In the genomic region with DNA sequence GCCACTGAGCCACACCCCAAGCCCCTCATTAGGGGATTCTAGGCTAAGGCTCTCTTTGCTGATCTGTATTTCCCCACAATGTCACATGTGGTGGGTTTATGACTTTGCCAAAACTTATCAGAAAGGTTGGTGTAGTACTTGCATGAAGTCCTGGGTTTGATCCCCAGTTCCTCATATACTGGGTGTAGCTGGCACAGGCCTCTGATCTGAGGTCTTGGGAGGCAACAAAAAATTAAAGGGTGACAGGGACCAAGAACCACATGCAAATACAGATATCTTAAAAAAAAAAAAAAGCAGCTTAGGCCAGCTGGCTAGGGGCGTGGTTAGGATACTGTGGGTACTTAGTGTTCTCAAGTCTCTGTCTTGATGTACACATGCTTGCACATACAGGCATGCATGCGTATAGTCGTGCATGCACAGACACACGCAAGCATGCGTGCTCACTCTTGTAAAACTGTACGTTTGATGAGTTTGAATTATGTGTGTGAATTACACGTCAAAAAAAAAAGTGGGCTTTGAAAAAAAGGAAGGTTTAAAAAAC, we compare ENCODE assay signal across 14 mouse cellular contexts. TPM values are rescaled to one million over a fixed set of nuclear protein-coding genes. Genes with fewer than 3 reads are reported as not detected.
A peak's percentile ranks its signal among the peaks of the same experiment; 100 is the strongest.
DNase-seq lines count a peak whose midpoint lies in the region; ATAC-seq and TF ChIP-seq lines count a peak whose summit lies in the region.
"Had no signal": no experiment of that assay in that cellular context is flagged by ENCODE, and none has a peak within 500 bp of the region (broad histone marks: within the 10 kb centered on the region; RNA-seq: fewer than 3 reads in every experiment).

No protein-coding gene starts in this region.

- no peaks in the 10 kb centered on the region for H3K27me3 ChIP-seq in midbrain, embryonic 11.5 days (ENCODE audit: control insufficient read depth, insufficient read depth, low read length)
- no peaks in the 10 kb centered on the region for H3K27me3 ChIP-seq in midbrain, postnatal 0 days (ENCODE audit: insufficient read depth, low read length)
- no peaks in the 10 kb centered on the region for H3K27me3 ChIP-seq in liver, embryonic 12.5 days (replicated peaks)
- H3K27me3 ChIP-seq in stomach, postnatal 0 days (ENCODE audit: control insufficient read depth, insufficient read depth, low read length), result no peaks in the 10 kb centered on the region

- H3K9ac ChIP-seq in midbrain, embryonic 11.5 days (ENCODE audit: low read length), result no peak overlapping the region
- H3K9ac ChIP-seq in midbrain, postnatal 0 days (replicated peaks; ENCODE audit: low read length, poor library complexity, severe bottlenecking), result no peak overlapping the region
- H3K9ac ChIP-seq in liver, embryonic 12.5 days, result no peak overlapping the region
- no peak overlapping the region for H3K9ac ChIP-seq in stomach, postnatal 0 days (ENCODE audit: low read length)
- H3K9ac ChIP-seq: limb, embryonic 12.5 days had no signal

- no peaks in the 10 kb centered on the region for H3K9me3 ChIP-seq in midbrain, embryonic 11.5 days (ENCODE audit: control insufficient read depth, low read length)
- H3K9me3 ChIP-seq in midbrain, postnatal 0 days (ENCODE audit: low read length), result no peaks in the 10 kb centered on the region
- no peaks in the 10 kb centered on the region for H3K9me3 ChIP-seq in liver, embryonic 12.5 days (replicated peaks)
- no peaks in the 10 kb centered on the region for H3K9me3 ChIP-seq in stomach, postnatal 0 days (ENCODE audit: control insufficient read depth, low read length)

- DNase-seq in midbrain, embryonic 11.5 days (ENCODE audit: low spot score, missing footprints), result peak; percentile 26
- DNase-seq in midbrain, postnatal 0 days (ENCODE audit: low spot score), result no peak
- DNase-seq in stomach, postnatal 0 days (ENCODE audit: low spot score), result no peak
- no peak for DNase-seq in ovary, postnatal 36 days (ENCODE audit: low spot score)
- DNase-seq in left cerebral cortex, adult 18-20 months (ENCODE audit: low spot score in 2 of 2), result no peak
- no peak for DNase-seq in frontal cortex, postnatal 36 days (ENCODE audit: low spot score in 2 of 2)
- DNase-seq: adrenal gland, postnatal 14 days; cerebellum, postnatal 36 days; heart, adult 11 months; lung, postnatal 14 days; thymus, postnatal 4 days had no signal

- no peak overlapping the region for H3K4me2 ChIP-seq in midbrain, embryonic 11.5 days
- H3K4me2 ChIP-seq in midbrain, postnatal 0 days (ENCODE audit: low read depth, low read length, poor library complexity, severe bottlenecking), result no peak overlapping the region
- no peak overlapping the region for H3K4me2 ChIP-seq in liver, embryonic 12.5 days
- H3K4me2 ChIP-seq in stomach, postnatal 0 days (replicated peaks; ENCODE audit: low read depth), result no peak overlapping the region
- H3K4me2 ChIP-seq: limb, embryonic 12.5 days had no signal

- no peak for TF ChIP-seq CTCF in midbrain, postnatal 0 days (IDR thresholded peaks at IDR 0.05)
- TF ChIP-seq CTCF in stomach, postnatal 0 days (IDR thresholded peaks at IDR 0.05; ENCODE audit: low read depth), result no peak

- no peaks in the 10 kb centered on the region for H3K36me3 ChIP-seq in midbrain, embryonic 11.5 days (ENCODE audit: control insufficient read depth, insufficient read depth, low read length)
- no peaks in the 10 kb centered on the region for H3K36me3 ChIP-seq in midbrain, postnatal 0 days (ENCODE audit: insufficient read depth, low read length)
- H3K36me3 ChIP-seq in liver, embryonic 12.5 days, result peaks cover 33% of the 10 kb centered on the region
- H3K36me3 ChIP-seq in stomach, postnatal 0 days (ENCODE audit: control insufficient read depth, insufficient read depth, low read length), result no peaks in the 10 kb centered on the region
- H3K36me3 ChIP-seq: limb, embryonic 12.5 days had no signal

- no peak for ATAC-seq in midbrain, embryonic 11.5 days (ENCODE audit: low FRiP score)
- no peak for ATAC-seq in midbrain, postnatal 0 days (ENCODE audit: low FRiP score)
- ATAC-seq in liver, embryonic 12.5 days, result peak; percentile 33; the same call in 1 of the 2 replicates
- ATAC-seq in neutrophil, adult 5-6 weeks (ENCODE audit: extremely low read depth, insufficient number of reproducible peaks, low FRiP score, poor library complexity, severe bottlenecking), result peak; percentile 72
- ATAC-seq in stomach, postnatal 0 days (ENCODE audit: low FRiP score, low TSS enrichment), result peak; percentile 55; the same call in 1 of the 2 replicates

- no peak for TF ChIP-seq EP300 in stomach, postnatal 0 days (optimal IDR thresholded peaks at IDR 0.05)

- 85% methylated on average over 7 of the region's 7 CpGs for WGBS in midbrain, embryonic 11.5 days
- 85% methylated on average over 7 of the region's 7 CpGs for WGBS in midbrain, postnatal 0 days
- 70% methylated on average over 7 of the region's 7 CpGs for WGBS in liver, embryonic 12.5 days (ENCODE audit: insufficient replicate concordance)
- 66% methylated on average over 7 of the region's 7 CpGs for WGBS in stomach, postnatal 0 days

- no peak overlapping the region for H3K27ac ChIP-seq in midbrain, embryonic 11.5 days (ENCODE audit: low read depth, low read length)
- no peak overlapping the region for H3K27ac ChIP-seq in midbrain, postnatal 0 days (ENCODE audit: low read depth, low read length)
- peak overlapping the region; percentile 84 for H3K27ac ChIP-seq in liver, embryonic 12.5 days
- H3K27ac ChIP-seq in stomach, postnatal 0 days (replicated peaks), result peak overlapping the region; percentile 53; the same call in 1 of the 2 replicates
- H3K27ac ChIP-seq: limb, embryonic 12.5 days had no signal

- no peak overlapping the region for H3K4me3 ChIP-seq in midbrain, embryonic 11.5 days (ENCODE audit: low read depth, low read length)
- no peak overlapping the region for H3K4me3 ChIP-seq in midbrain, postnatal 0 days (ENCODE audit: low read depth, low read length)
- no peak overlapping the region for H3K4me3 ChIP-seq in liver, embryonic 12.5 days
- no peak overlapping the region for H3K4me3 ChIP-seq in stomach, postnatal 0 days (ENCODE audit: low read depth, low read length)
- H3K4me3 ChIP-seq: limb, embryonic 12.5 days had no signal

- no peaks in the 10 kb centered on the region for H3K4me1 ChIP-seq in midbrain, embryonic 11.5 days (ENCODE audit: control insufficient read depth, insufficient read depth, low read length)
- H3K4me1 ChIP-seq in midbrain, postnatal 0 days (ENCODE audit: insufficient read depth, low read length), result no peaks in the 10 kb centered on the region
- peaks cover 62% of the 10 kb centered on the region for H3K4me1 ChIP-seq in liver, embryonic 12.5 days
- no peaks in the 10 kb centered on the region for H3K4me1 ChIP-seq in stomach, postnatal 0 days (replicated peaks; ENCODE audit: control insufficient read depth, insufficient read depth)
- H3K4me1 ChIP-seq: limb, embryonic 12.5 days had no signal

RNA-seq across cellular contexts. Expression of gene Elof1, which starts 6.2 kb away (rescaled TPM):
- 208 and 225 TPM in 2 replicates for polyA plus RNA-seq in midbrain, embryonic 11.5 days (2014; fragmentation: Nextera tagmentation; extraction: Ambion mirVana)
- total RNA-seq in midbrain, postnatal 0 days (2014; rRNA removed), result 129 and 132 TPM in 2 replicates
- 161 and 178 TPM in 2 replicates for polyA plus RNA-seq in midbrain, postnatal 0 days (2015; fragmentation: Nextera tagmentation; extraction: Ambion mirVana)
- polyA plus RNA-seq in liver, embryonic 12.5 days (2016; fragmentation: Nextera tagmentation; extraction: Ambion mirVana), result 103 and 113 TPM in 2 replicates
- 27.4 and 27.9 TPM in 2 replicates for total RNA-seq in neutrophil, adult 5-6 weeks (2017)
- polyA plus RNA-seq in stomach, postnatal 0 days (2015; fragmentation: Nextera tagmentation; extraction: Ambion mirVana), result 119 TPM in 2 replicates
- total RNA-seq in left cerebral cortex, adult 18-20 months (2021), result 10 to 100 TPM; 64.7 to 65.0 TPM

RNA-seq across cellular contexts. Expression of gene Acp5, which starts 12.4 kb away (rescaled TPM):
- 15.4 and 19.7 TPM in 2 replicates for polyA plus RNA-seq in midbrain, embryonic 11.5 days (2014; fragmentation: Nextera tagmentation; extraction: Ambion mirVana)
- total RNA-seq in midbrain, postnatal 0 days (2014; rRNA removed), result 1.0 and 2.9 TPM in 2 replicates
- 0.47 and 0.79 TPM in 2 replicates for polyA plus RNA-seq in midbrain, postnatal 0 days (2015; fragmentation: Nextera tagmentation; extraction: Ambion mirVana)
- 176 and 179 TPM in 2 replicates for polyA plus RNA-seq in liver, embryonic 12.5 days (2016; fragmentation: Nextera tagmentation; extraction: Ambion mirVana)
- 70.6 and 71.3 TPM in 2 replicates for total RNA-seq in neutrophil, adult 5-6 weeks (2017)
- polyA plus RNA-seq in stomach, postnatal 0 days (2015; fragmentation: Nextera tagmentation; extraction: Ambion mirVana), result 41.5 and 42.9 TPM in 2 replicates
- total RNA-seq in left cerebral cortex, adult 18-20 months (2021), result under 1 TPM; 0.59 to 0.63 TPM

RNA-seq across cellular contexts. Expression of gene Cnn1, which starts 24.1 kb away (rescaled TPM):
- 1.3 and 1.6 TPM in 2 replicates for polyA plus RNA-seq in midbrain, embryonic 11.5 days (2014; fragmentation: Nextera tagmentation; extraction: Ambion mirVana)
- total RNA-seq in midbrain, postnatal 0 days (2014; rRNA removed), result 1.2 and 1.3 TPM in 2 replicates
- 0.77 and 0.92 TPM in 2 replicates for polyA plus RNA-seq in midbrain, postnatal 0 days (2015; fragmentation: Nextera tagmentation; extraction: Ambion mirVana)
- 0.80 and 0.81 TPM in 2 replicates for polyA plus RNA-seq in liver, embryonic 12.5 days (2016; fragmentation: Nextera tagmentation; extraction: Ambion mirVana)
- total RNA-seq in neutrophil, adult 5-6 weeks (2017), result not detected in 2 replicates
- polyA plus RNA-seq in stomach, postnatal 0 days (2015; fragmentation: Nextera tagmentation; extraction: Ambion mirVana), result 851 and 1,082 TPM in 2 replicates
- under 1 TPM; 0.56 to 0.87 TPM for total RNA-seq in left cerebral cortex, adult 18-20 months (2021)

RNA-seq across cellular contexts. Expression of gene Pigyl, which starts 33.5 kb away (rescaled TPM):
- polyA plus RNA-seq in midbrain, embryonic 11.5 days (2014; fragmentation: Nextera tagmentation; extraction: Ambion mirVana), result 63.9 and 66.6 TPM in 2 replicates
- total RNA-seq in midbrain, postnatal 0 days (2014; rRNA removed), result 27.0 and 40.8 TPM in 2 replicates
- polyA plus RNA-seq in midbrain, postnatal 0 days (2015; fragmentation: Nextera tagmentation; extraction: Ambion mirVana), result 120 and 122 TPM in 2 replicates
- 41.1 and 46.3 TPM in 2 replicates for polyA plus RNA-seq in liver, embryonic 12.5 days (2016; fragmentation: Nextera tagmentation; extraction: Ambion mirVana)
- total RNA-seq in neutrophil, adult 5-6 weeks (2017), result 13.0 and 16.6 TPM in 2 replicates
- 99.2 and 106 TPM in 2 replicates for polyA plus RNA-seq in stomach, postnatal 0 days (2015; fragmentation: Nextera tagmentation; extraction: Ambion mirVana)
- 10 to 100 TPM; 39.8 to 40.6 TPM for total RNA-seq in left cerebral cortex, adult 18-20 months (2021)

RNA-seq across cellular contexts. Expression of gene Ecsit, which starts 37.9 kb away (rescaled TPM):
- 31.2 and 31.5 TPM in 2 replicates for polyA plus RNA-seq in midbrain, embryonic 11.5 days (2014; fragmentation: Nextera tagmentation; extraction: Ambion mirVana)
- total RNA-seq in midbrain, postnatal 0 days (2014; rRNA removed), result 49.6 and 56.3 TPM in 2 replicates
- polyA plus RNA-seq in midbrain, postnatal 0 days (2015; fragmentation: Nextera tagmentation; extraction: Ambion mirVana), result 55.0 and 57.2 TPM in 2 replicates
- 36.9 and 40.6 TPM in 2 replicates for polyA plus RNA-seq in liver, embryonic 12.5 days (2016; fragmentation: Nextera tagmentation; extraction: Ambion mirVana)
- 10.1 and 14.0 TPM in 2 replicates for total RNA-seq in neutrophil, adult 5-6 weeks (2017)
- polyA plus RNA-seq in stomach, postnatal 0 days (2015; fragmentation: Nextera tagmentation; extraction: Ambion mirVana), result 31.7 and 33.1 TPM in 2 replicates
- total RNA-seq in left cerebral cortex, adult 18-20 months (2021), result 10 to 100 TPM; 43.0 to 49.9 TPM

Comparison
In these comparisons a context has a peak if more than half of its experiments do, and no peak if none do; other contexts are left out.
1. ATAC-seq: peak in liver, embryonic 12.5 days (single experiment), neutrophil, adult 5-6 weeks (single experiment) and stomach, postnatal 0 days (single experiment); none in midbrain, embryonic 11.5 days (single experiment) and midbrain, postnatal 0 days (single experiment).
2. H3K27ac ChIP-seq: peak in liver, embryonic 12.5 days (single experiment) and stomach, postnatal 0 days (single experiment); none in midbrain, embryonic 11.5 days (single experiment) and midbrain, postnatal 0 days (single experiment).
3. RNA of gene Cnn1, which starts 24.1 kb away (polyA plus RNA-seq): 851 to 1,082 TPM in stomach, postnatal 0 days; 1.3 to 1.6 TPM in midbrain, embryonic 11.5 days, 0.80 to 0.81 TPM in liver, embryonic 12.5 days and 0.77 to 0.92 TPM in midbrain, postnatal 0 days; every median in the first group is over 100 times any median in the second.